Mouse (Mus musculus) adrenal gland (tissue): Measurements from ENCODE around the gene Srcap.

Source experiments
- microRNA-seq, 2 experiments: library from miRNA; unstranded; fragments of <30 nt; microRNA quantifications; one replicate each; pipeline ENCODE4; 2019

Gene Srcap

Small RNA genes lying within 50 kb of the gene (microRNA-seq; reads per million reads assigned to microRNA genes)
- gene Gm47278 (0 reads per million in 2 experiments), gene Mir7060 (0 reads per million in 2 experiments)
